Mouse (Mus musculus) macrophage (primary cell): Measurements from ENCODE around the gene Fam193b. TPM values are rescaled to one million over a fixed set of nuclear protein-coding genes. Genes with fewer than 3 reads are reported as not detected.

Experiments
- polyA plus RNA-seq: library from polyadenylated mRNA; stranded (reverse); fragments of 250-400 nt; gene quantifications from 3 replicates; pipeline ENCODE4 v1.2.4, GENCODE M21; 2018; ENCODE audit warnings: inconsistent platforms

Gene Fam193b
- polyA plus RNA-seq, 1 experiment from 2014 or later, result 12.9 TPM

Other genes starting within 250 kb of the Fam193b start
- 34.9 to 62.7 TPM (median 47.3 TPM) in 3 replicates for gene Rab24, start 249.2 kb downstream of the Fam193b start, polyA plus RNA-seq
- gene Mxd3, start 241.3 kb downstream of the Fam193b start, polyA plus RNA-seq, result 0.43 to 1.1 TPM in 2 of 3 replicates, not detected in the other
- gene Lman2, start 208.3 kb downstream of the Fam193b start, polyA plus RNA-seq, result 69.2 to 91.5 TPM (median 78.4 TPM) in 3 replicates
- 3.6 to 11.3 TPM (median 8.4 TPM) in 3 replicates for gene Rgs14, start 201.4 kb downstream of the Fam193b start, polyA plus RNA-seq
- gene Slc34a1, start 172.9 kb downstream of the Fam193b start, polyA plus RNA-seq, result not detected in 3 replicates
- gene Pfn3, start 155.9 kb downstream of the Fam193b start, polyA plus RNA-seq, result not detected in 3 replicates
- gene F12, start 144.3 kb downstream of the Fam193b start, polyA plus RNA-seq, result not detected in 3 replicates
- 8.4 to 12.3 TPM (median 10.1 TPM) in 3 replicates for gene Grk6, start 126.0 kb downstream of the Fam193b start, polyA plus RNA-seq
- gene Prr7, start 106.9 kb downstream of the Fam193b start, polyA plus RNA-seq, result 0.27 TPM in 1 of 3 replicates, not detected in the others
- 0.10 TPM in 1 of 3 replicates, not detected in the others for gene Dbn1, start 83.0 kb downstream of the Fam193b start, polyA plus RNA-seq
- 0.40 to 3.3 TPM (median 0.44 TPM) in 3 replicates for gene Pdlim7, start 57.4 kb downstream of the Fam193b start, polyA plus RNA-seq
- 6.1 to 22.8 TPM (median 15.9 TPM) in 3 replicates for gene Dok3, start 41.8 kb downstream of the Fam193b start, polyA plus RNA-seq
- gene Ddx41, start 34.5 kb downstream of the Fam193b start, polyA plus RNA-seq, result 26.5 to 32.5 TPM (median 27.1 TPM) in 3 replicates
- 100 to 185 TPM (median 135 TPM) in 3 replicates for gene Tmed9, start 2.6 kb upstream of the Fam193b start, polyA plus RNA-seq
- gene B4galt7, start 28.8 kb upstream of the Fam193b start, polyA plus RNA-seq, result 11.0 to 27.4 TPM (median 23.7 TPM) in 3 replicates
- gene Caml, start 51.9 kb upstream of the Fam193b start, polyA plus RNA-seq, result 34.6 to 38.5 TPM (median 35.0 TPM) in 3 replicates
- 30.1 to 38.6 TPM (median 34.6 TPM) in 3 replicates for gene Ddx46, start 63.9 kb upstream of the Fam193b start, polyA plus RNA-seq
- 24.7 to 37.0 TPM (median 34.5 TPM) in 3 replicates for gene B230219D22Rik, start 122.0 kb upstream of the Fam193b start, polyA plus RNA-seq
- gene Txndc15, start 143.5 kb upstream of the Fam193b start, polyA plus RNA-seq, result 37.2 to 54.5 TPM (median 47.4 TPM) in 3 replicates
- gene Pcbd2, start 156.2 kb upstream of the Fam193b start, polyA plus RNA-seq, result 22.0 to 41.0 TPM (median 36.0 TPM) in 3 replicates
- not detected in 3 replicates for gene Catsper3, start 213.4 kb upstream of the Fam193b start, polyA plus RNA-seq